Mouse (Mus musculus): ENCODE results near the gene Snph.

DNA sequence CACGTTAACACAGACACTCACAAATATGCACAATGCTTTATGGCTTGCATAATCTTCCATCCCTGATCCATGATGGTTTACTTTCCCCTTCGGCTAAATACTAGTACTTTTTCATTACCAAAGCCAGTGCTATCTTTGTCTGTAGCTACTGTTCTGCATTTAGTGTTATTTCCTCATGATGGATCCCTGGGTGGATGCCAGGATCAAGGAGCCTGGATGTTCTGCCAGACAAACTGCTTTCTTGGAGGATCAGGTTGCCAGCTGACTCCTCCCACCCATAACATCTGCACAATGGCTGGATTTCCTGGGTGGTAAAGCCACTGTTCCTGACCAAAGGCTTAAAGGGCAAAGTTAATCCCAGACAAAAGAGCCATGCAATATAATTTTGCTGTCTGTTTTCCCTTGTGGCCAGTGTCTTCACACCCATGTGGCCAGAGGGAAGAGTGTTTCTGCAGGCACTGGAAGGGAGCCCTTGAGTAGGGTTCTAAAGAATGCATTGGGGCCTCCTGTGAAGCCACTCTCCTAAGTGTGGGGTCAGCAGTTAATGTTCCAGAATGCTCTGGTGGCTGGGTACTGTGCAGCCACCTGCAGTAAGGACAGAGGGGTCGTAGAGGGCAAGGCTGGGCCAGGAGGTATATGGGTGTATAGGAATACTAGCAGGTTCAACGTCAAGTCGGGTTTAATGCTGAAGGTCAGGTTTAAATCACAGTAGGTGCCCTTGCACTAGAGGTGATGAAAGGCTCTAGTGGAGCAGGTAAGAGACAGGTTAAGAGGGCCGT, 15.7 kb downstream of the Snph start:
- TF ChIP-seq CTCF (IDR thresholded peaks at IDR 0.05; ENCODE audit: low read depth, low read length) (no peak), POLR2A (IDR thresholded peaks at IDR 0.05; ENCODE audit: insufficient read depth, low read length) (no peak), EP300 (IDR thresholded peaks at IDR 0.05; ENCODE audit: insufficient read depth, low read depth, low read length) (no peak)
